In genomic region chrX:20872928-20873500, GRCm38 (mm10) we compare ENCODE assay signal across 24 mouse cellular contexts. TPM values are rescaled to one million over a fixed set of nuclear protein-coding genes. Genes with fewer than 3 reads are reported as not detected.
DNase-seq lines count a peak whose midpoint lies in the region; ATAC-seq and TF ChIP-seq lines count a peak whose summit lies in the region.
"Had no signal": no experiment of that assay in that cellular context is flagged by ENCODE, and none has a peak within 500 bp of the region (broad histone marks: within the 10 kb centered on the region; RNA-seq: fewer than 3 reads in every experiment).

No protein-coding gene starts in this region.

- H3K4me2 ChIP-seq in kidney, embryonic 16.5 days (replicated peaks; ENCODE audit: low read depth, low read length), result no peak overlapping the region
- no peak overlapping the region for H3K4me2 ChIP-seq in embryonic facial prominence, embryonic 11.5 days (ENCODE audit: low read depth, low read length)
- H3K4me2 ChIP-seq: embryonic facial prominence, embryonic 12.5 days; forebrain, embryonic 12.5 days; hindbrain, embryonic 14.5 days; liver, embryonic 11.5 days; lung, embryonic 14.5 days; neural tube, embryonic 15.5 days had no signal

- no peaks in the 10 kb centered on the region for H3K4me1 ChIP-seq in kidney, embryonic 16.5 days (ENCODE audit: insufficient read depth, low read length)
- H3K4me1 ChIP-seq in E14TG2a.4 (replicated peaks; ENCODE audit: low read depth, low read length), result peaks cover 66% of the 10 kb centered on the region
- H3K4me1 ChIP-seq in embryonic facial prominence, embryonic 11.5 days (ENCODE audit: control insufficient read depth, insufficient read depth, low read length), result no peaks in the 10 kb centered on the region
- no peaks in the 10 kb centered on the region; the same call in 1 of the 2 replicates for H3K4me1 ChIP-seq in cerebellum, adult 2 months (ENCODE audit: control insufficient read depth, insufficient read depth, low read length)
- H3K4me1 ChIP-seq: embryonic facial prominence, embryonic 12.5 days; neural tube, embryonic 15.5 days had no signal

- no peaks in the 10 kb centered on the region for H3K27me3 ChIP-seq in kidney, embryonic 16.5 days (ENCODE audit: insufficient read depth, low read length)
- no peaks in the 10 kb centered on the region for H3K27me3 ChIP-seq in E14TG2a.4 (ENCODE audit: insufficient read depth, low read length)
- H3K27me3 ChIP-seq in embryonic facial prominence, embryonic 11.5 days (ENCODE audit: control insufficient read depth, insufficient read depth, low read length), result no peaks in the 10 kb centered on the region
- no peaks in the 10 kb centered on the region for H3K27me3 ChIP-seq in cerebellum, adult 2 months (ENCODE audit: control insufficient read depth, insufficient read depth, low read length)
- H3K27me3 ChIP-seq: embryonic facial prominence, embryonic 12.5 days; forebrain, embryonic 12.5 days; neural tube, embryonic 15.5 days had no signal

- no peak overlapping the region for H3K4me3 ChIP-seq in kidney, embryonic 16.5 days (ENCODE audit: low read length)
- peak overlapping the region; percentile 26; the same call in 1 of the 2 replicates for H3K4me3 ChIP-seq in E14TG2a.4 (replicated peaks; ENCODE audit: low read length)
- no peak overlapping the region for H3K4me3 ChIP-seq in embryonic facial prominence, embryonic 11.5 days (ENCODE audit: low read depth, low read length)
- no peak overlapping the region for H3K4me3 ChIP-seq in cerebellum, adult 2 months (replicated peaks; ENCODE audit: insufficient read depth, low read depth, low read length)
- H3K4me3 ChIP-seq: embryonic facial prominence, embryonic 12.5 days; forebrain, embryonic 12.5 days; gastrocnemius, adult 2 months; heart, adult 2 months; neural tube, embryonic 15.5 days had no signal

- H3K27ac ChIP-seq in kidney, embryonic 16.5 days (ENCODE audit: low read length), result no peak overlapping the region
- no peak overlapping the region for H3K27ac ChIP-seq in embryonic facial prominence, embryonic 11.5 days (replicated peaks; ENCODE audit: low read depth, low read length)
- H3K27ac ChIP-seq in cerebellum, adult 2 months (ENCODE audit: insufficient read depth, low read length), result no peak overlapping the region
- H3K27ac ChIP-seq: embryonic facial prominence, embryonic 12.5 days; forebrain, embryonic 12.5 days; gastrocnemius, adult 2 months; heart, adult 2 months; hindbrain, embryonic 14.5 days; neural tube, embryonic 15.5 days had no signal

- no peak for DNase-seq in kidney, postnatal 10 days
- peak; percentile 97 for DNase-seq in R1 (ENCODE audit: low read depth, low spot score)
- DNase-seq in embryonic facial prominence, embryonic 11.5 days (ENCODE audit: low spot score), result peak; percentile 30
- no peak for DNase-seq in adrenal gland, adult 2 months
- DNase-seq in cerebellum, adult 2 months, result no peak
- no peak for DNase-seq in heart, adult 11 months
- DNase-seq: adrenal gland, postnatal 10 days; cerebellum, adult 9-10 months; gastrocnemius, adult 2 months; heart, adult 2 months; lung, embryonic 14.5 days; spleen, adult 18-20 months; thymus, postnatal 14 days had no signal

- H3K9ac ChIP-seq in kidney, embryonic 16.5 days (replicated peaks; ENCODE audit: low read length), result no peak overlapping the region
- no peak overlapping the region for H3K9ac ChIP-seq in embryonic facial prominence, embryonic 11.5 days (replicated peaks; ENCODE audit: low read length)
- H3K9ac ChIP-seq: embryonic facial prominence, embryonic 12.5 days; forebrain, embryonic 12.5 days; hindbrain, embryonic 14.5 days; lung, embryonic 14.5 days; neural tube, embryonic 15.5 days had no signal

- TF ChIP-seq CTCF in E14TG2a.4 (conservative IDR thresholded peaks at IDR 0.05; ENCODE audit: low read length), result no peak
- no peak for TF ChIP-seq CTCF in cerebellum, adult 2 months (IDR thresholded peaks at IDR 0.05; ENCODE audit: borderline replicate concordance, insufficient read depth, low read depth, low read length)

- no peaks in the 10 kb centered on the region for H3K9me3 ChIP-seq in kidney, embryonic 16.5 days (ENCODE audit: low read length)
- H3K9me3 ChIP-seq in E14TG2a.4 (ENCODE audit: low read length), result no peaks in the 10 kb centered on the region
- H3K9me3 ChIP-seq in embryonic facial prominence, embryonic 11.5 days (replicated peaks; ENCODE audit: control insufficient read depth, low read length), result no peaks in the 10 kb centered on the region
- H3K9me3 ChIP-seq: embryonic facial prominence, embryonic 12.5 days; forebrain, embryonic 12.5 days; neural tube, embryonic 15.5 days had no signal

- no peak for TF ChIP-seq POLR2A in cerebellum, adult 2 months (IDR thresholded peaks at IDR 0.05; ENCODE audit: borderline replicate concordance, insufficient read depth, low read length)

- WGBS in kidney, embryonic 16.5 days, result 41% methylated on average over 11 of the region's 11 CpGs
- WGBS in embryonic facial prominence, embryonic 11.5 days, result 29% methylated on average over 11 of the region's 11 CpGs
- 56% methylated on average over 11 of the region's 11 CpGs for WGBS in cerebellum, adult 2 months

- peak; percentile 18; the same call in 1 of the 2 replicates for ATAC-seq in kidney, embryonic 16.5 days (ENCODE audit: low FRiP score, low TSS enrichment)
- ATAC-seq in embryonic facial prominence, embryonic 11.5 days (replicated peaks; ENCODE audit: insufficient number of reproducible peaks, low FRiP score, low TSS enrichment, low read depth), result no peak
- ATAC-seq: intestine, postnatal 0 days; Patski had no signal

- no peaks in the 10 kb centered on the region for H3K36me3 ChIP-seq in kidney, embryonic 16.5 days (ENCODE audit: insufficient read depth, low read length)
- H3K36me3 ChIP-seq in E14TG2a.4 (ENCODE audit: insufficient read depth, low read length), result no peaks in the 10 kb centered on the region
- no peaks in the 10 kb centered on the region for H3K36me3 ChIP-seq in embryonic facial prominence, embryonic 11.5 days (replicated peaks; ENCODE audit: control insufficient read depth, insufficient read depth, low read depth, low read length)
- H3K36me3 ChIP-seq: embryonic facial prominence, embryonic 12.5 days; forebrain, embryonic 12.5 days; neural tube, embryonic 15.5 days had no signal

RNA-seq across cellular contexts. Expression of gene Timp1, which starts 3.0 kb away (rescaled TPM):
- 19.3 and 21.1 TPM in 2 replicates for polyA plus RNA-seq in kidney, embryonic 16.5 days (2015; fragmentation: Nextera tagmentation; extraction: Ambion mirVana)
- 12.0 and 15.2 TPM in 2 replicates for polyA plus RNA-seq in embryonic facial prominence, embryonic 11.5 days (2014; fragmentation: Nextera tagmentation; extraction: Ambion mirVana)
- 10 to 100 TPM; 20.7 to 45.5 TPM for total RNA-seq in adrenal gland, adult 2 months (2021)
- 34.9 and 39.0 TPM in 2 replicates for polyA plus RNA-seq in adrenal gland, adult 2 months (2012; rRNA removed)
- polyA plus RNA-seq in cerebellum, adult 2 months (2012; rRNA removed), result 1.1 and 1.9 TPM in 2 replicates
- total RNA-seq: monocyte, adult 5-6 weeks had no signal

RNA-seq across cellular contexts. Expression of gene Syn1, which starts 47.8 kb away (rescaled TPM):
- polyA plus RNA-seq in kidney, embryonic 16.5 days (2015; fragmentation: Nextera tagmentation; extraction: Ambion mirVana), result 0.27 and 0.51 TPM in 2 replicates
- polyA plus RNA-seq in embryonic facial prominence, embryonic 11.5 days (2014; fragmentation: Nextera tagmentation; extraction: Ambion mirVana), result 3.6 and 4.0 TPM in 2 replicates
- total RNA-seq in adrenal gland, adult 2 months (2021), result 10 to 100 TPM in 1 of 2 experiments, 1 to 10 TPM in 1; 8.1 to 12.4 TPM
- 11.4 and 12.2 TPM in 2 replicates for polyA plus RNA-seq in adrenal gland, adult 2 months (2012; rRNA removed)
- 164 and 171 TPM in 2 replicates for polyA plus RNA-seq in cerebellum, adult 2 months (2012; rRNA removed)
- total RNA-seq: monocyte, adult 5-6 weeks had no signal
- polyA plus RNA-seq: heart, postnatal 0 days had no signal

RNA-seq across cellular contexts. Expression of gene Cfp, which starts 58.3 kb away (rescaled TPM):
- polyA plus RNA-seq in kidney, embryonic 16.5 days (2015; fragmentation: Nextera tagmentation; extraction: Ambion mirVana), result 6.7 and 8.2 TPM in 2 replicates
- polyA plus RNA-seq in embryonic facial prominence, embryonic 11.5 days (2014; fragmentation: Nextera tagmentation; extraction: Ambion mirVana), result 2.1 and 3.4 TPM in 2 replicates
- total RNA-seq in adrenal gland, adult 2 months (2021), result 10 to 100 TPM; 11.6 to 12.1 TPM
- 23.6 and 24.0 TPM in 2 replicates for polyA plus RNA-seq in adrenal gland, adult 2 months (2012; rRNA removed)
- polyA plus RNA-seq in cerebellum, adult 2 months (2012; rRNA removed), result 31.1 and 32.5 TPM in 2 replicates

Comparison
In these comparisons a context has a peak if more than half of its experiments do, and no peak if none do; other contexts are left out.
1. DNase-seq: peak in R1 (single experiment) and embryonic facial prominence, embryonic 11.5 days (single experiment); none in kidney, postnatal 10 days (single experiment), adrenal gland, adult 2 months (single experiment), cerebellum, adult 2 months (0 of 2) and heart, adult 11 months (single experiment).
2. RNA of gene Syn1, which starts 47.8 kb away (polyA plus RNA-seq): 164 to 171 TPM in cerebellum, adult 2 months; 11.4 to 12.2 TPM in adrenal gland, adult 2 months, 3.6 to 4.0 TPM in embryonic facial prominence, embryonic 11.5 days and 0.27 to 0.51 TPM in kidney, embryonic 16.5 days; every median in the first group is over 10 times any median in the second.